Mouse (Mus musculus) T-helper 17 cell (primary cell): ENCODE results near the gene Hccs.

Experiments used
- in situ Hi-C, 2 experiments: fragments of 300-600 bp; cut with MboI, MseI; formaldehyde crosslinking; loops; 1 replicate in 1 of 2; 2 replicates in 1 of 2; pipeline ENCODE4 v1.15.1; 2025; ENCODE audit warnings: high pct_unique_total_duplicates in 2 of 2

The Hccs gene

GRCm38 (mm10) chrX:169319945-169320667 is at the start of gene Hccs:
Gene Hccs, minus strand, starts transcription at chrX:169320372.
- in situ Hi-C loops = loop anchor here (10.0 to 25.0 kb wide), 2 partner anchors 645 to 658 kb away; partner anchors contain the start of gene Msl3 (in 2 of the 2)

DNA sequence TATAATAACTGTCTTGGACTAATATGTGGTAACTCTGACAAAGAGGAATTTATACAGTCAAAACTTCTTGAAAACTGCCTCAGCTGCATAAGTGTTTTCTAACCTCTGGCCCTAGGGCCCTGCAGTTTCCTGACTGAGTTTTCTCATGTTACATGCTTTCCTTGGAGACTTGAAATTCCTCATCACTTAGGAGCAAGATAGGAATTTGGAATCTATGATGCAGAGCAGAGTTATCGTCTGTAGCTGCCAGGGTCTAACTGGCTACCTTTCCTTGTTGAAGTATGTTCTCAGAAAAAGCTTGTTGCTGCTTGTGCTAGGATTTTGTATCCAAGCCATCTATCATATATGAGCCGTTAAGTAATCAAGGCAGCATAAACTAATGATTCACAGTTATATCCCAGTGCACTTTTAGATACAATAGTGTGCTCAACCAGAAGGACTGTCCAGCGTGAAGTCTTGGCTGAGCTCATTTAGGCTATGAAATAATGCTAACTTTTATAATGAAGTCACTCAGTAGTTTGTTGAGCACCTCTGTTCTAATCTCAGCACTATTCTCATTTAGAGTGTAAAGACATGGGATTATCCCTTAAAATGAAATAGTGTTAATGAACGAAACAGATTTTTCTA is 37.1 kb upstream of the Hccs start:
- in situ Hi-C loops = no loop called here

- in situ Hi-C loops = loop anchor here in 1 of 2 experiments (10.0 kb wide), 1 partner anchor 1023 kb away; no protein-coding TSS in a partner anchor
These were observed 18.0 kb upstream of the Hccs start for GRCm38 (mm10) chrX:169338213-169338612.

DNA sequence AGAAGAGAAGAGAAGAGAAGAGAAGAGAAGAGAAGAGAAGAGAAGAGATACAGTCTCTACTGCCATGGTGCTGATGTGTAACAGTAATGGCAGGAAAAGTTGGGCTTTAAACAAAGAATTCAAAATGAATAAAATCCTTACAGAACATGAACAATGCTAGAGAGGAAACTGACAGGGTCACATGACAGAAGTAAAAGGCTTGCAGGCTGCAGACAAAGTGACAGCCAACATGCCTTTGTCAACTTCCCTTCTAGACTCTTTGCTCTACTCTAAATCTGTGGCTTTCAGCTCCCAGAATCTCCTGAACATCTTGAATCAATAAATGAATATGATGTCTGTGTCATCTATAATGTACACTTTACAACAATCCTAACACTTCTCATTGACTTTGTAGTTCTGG is 17.4 kb upstream of the Hccs start:
- in situ Hi-C loops = loop anchor here in 1 of 2 experiments (10.0 kb wide), 1 partner anchor 1023 kb away; no protein-coding TSS in a partner anchor

GRCm38 (mm10) chrX:169332264-169332663 is 12.1 kb upstream of the Hccs start:
- in situ Hi-C loops = loop anchor here in 1 of 2 experiments (10.0 kb wide), 1 partner anchor 1017 kb away; no protein-coding TSS in a partner anchor

DNA sequence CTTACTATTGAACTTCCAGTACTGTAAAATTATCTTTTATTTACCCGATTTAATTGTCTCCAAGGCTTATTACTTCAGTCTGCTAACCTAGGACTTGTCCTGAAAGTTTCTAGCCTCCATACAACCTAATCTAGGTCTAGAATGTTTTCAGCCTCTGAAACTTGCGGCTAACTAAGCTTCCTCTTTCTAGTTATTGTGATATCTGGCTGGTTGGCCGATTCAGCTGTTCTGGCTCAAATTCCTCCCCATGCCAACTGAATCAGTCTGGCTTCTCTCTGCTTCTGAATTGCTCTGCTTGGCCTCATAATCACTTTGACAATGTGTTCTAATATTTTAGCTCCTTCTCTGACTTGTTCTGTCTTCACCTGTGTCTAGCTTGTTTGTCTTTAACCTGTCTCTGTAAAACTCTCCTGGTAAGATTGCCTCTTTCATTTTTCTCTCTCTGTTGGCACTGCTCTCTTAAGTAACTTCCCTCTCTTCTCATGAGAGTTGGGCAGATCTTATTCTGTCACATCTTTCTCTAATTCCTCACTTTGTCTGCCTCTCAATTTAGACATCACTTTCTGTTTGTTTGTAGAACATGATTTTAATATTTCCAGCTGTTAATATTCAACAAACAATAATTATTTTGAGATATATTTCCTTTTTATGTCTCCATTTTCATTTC is 5.9 kb upstream of the Hccs start:
- in situ Hi-C loops = no loop called here

DNA sequence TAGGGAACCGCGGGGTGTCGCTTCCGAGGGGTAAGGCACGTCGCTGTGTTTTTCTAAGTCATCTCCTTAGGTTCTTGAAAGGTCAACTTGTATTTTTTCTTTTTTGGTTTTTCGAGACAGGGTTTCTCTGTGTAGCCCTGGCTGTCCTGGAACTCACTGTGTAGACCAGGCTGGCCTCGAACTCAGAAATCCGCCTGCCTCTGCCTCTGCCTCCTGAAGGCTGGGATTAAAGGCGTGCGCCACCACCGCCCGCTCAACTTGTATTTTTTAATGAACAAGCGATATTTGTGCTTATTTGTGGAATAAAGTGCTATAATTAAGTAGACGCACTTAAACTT is 465 bp upstream of the Hccs start:
- in situ Hi-C loops = loop anchor here in 1 of 2 experiments (25.0 kb wide), 1 partner anchor 658 kb away; the partner anchor contains the start of gene Msl3

- in situ Hi-C loops = loop anchor here (10.0 to 25.0 kb wide), 2 partner anchors 644 to 657 kb away; partner anchors contain the start of gene Msl3 (in 2 of the 2)
These were observed 959 bp downstream of the Hccs start for GRCm38 (mm10) chrX:169319066-169319760.

- in situ Hi-C loops = loop anchor here in 1 of 2 experiments (25.0 kb wide), 1 partner anchor 646 kb away; the partner anchor contains the start of gene Msl3
These were observed 11.6 kb downstream of the Hccs start for GRCm38 (mm10) chrX:169308559-169308958.

GRCm38 (mm10) chrX:169303945-169304344 is 16.2 kb downstream of the Hccs start:
- in situ Hi-C loops = loop anchor here in 1 of 2 experiments (25.0 kb wide), 1 partner anchor 642 kb away; the partner anchor contains the start of gene Msl3

DNA sequence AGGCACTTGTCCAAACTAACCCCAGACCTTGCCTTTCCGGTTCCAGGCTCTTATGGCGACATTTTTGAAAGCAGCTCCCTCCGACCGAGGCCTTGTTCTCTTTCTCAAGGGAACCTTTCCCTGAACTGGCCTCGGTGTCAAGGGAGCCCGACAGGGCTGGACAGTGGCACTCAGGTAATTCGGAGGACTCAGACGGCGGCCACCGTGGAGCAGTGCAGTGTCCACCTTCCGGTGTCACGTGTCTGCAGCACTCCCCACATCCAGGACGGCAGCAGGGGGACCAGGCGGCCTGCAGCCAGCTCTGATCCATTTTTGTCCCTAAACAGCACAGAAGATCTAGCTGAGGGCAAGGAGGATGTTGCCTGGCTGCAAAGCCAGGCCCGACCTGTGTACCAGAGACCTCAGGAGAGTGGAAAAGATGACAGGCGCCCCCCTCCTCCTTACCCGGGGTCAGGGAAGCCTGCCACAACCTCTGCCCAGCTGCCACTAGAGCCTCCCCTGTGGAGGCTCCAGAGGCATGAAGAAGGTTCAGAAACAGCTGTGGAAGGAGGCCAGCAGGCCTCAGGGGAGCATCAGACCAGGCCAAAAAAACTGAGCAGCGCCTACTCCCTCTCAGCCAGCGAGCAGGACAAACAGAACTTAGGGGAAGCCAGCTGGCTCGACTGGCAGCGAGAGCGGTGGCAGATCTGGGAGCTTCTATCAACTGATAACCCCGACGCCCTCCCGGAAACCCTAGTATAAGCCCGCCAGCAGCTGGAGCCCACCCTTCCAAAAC is 17.7 kb downstream of the Hccs start:
- in situ Hi-C loops = loop anchor here in 1 of 2 experiments (25.0 kb wide), 1 partner anchor 640 kb away; the partner anchor contains the start of gene Msl3

- in situ Hi-C loops = no loop called here
These were observed 20.6 kb downstream of the Hccs start for GRCm38 (mm10) chrX:169299579-169299978.

- in situ Hi-C loops = no loop called here
These were observed 56.6 kb downstream of the Hccs start for GRCm38 (mm10) chrX:169263433-169264172.

GRCm38 (mm10) chrX:169262212-169262611 is 58.0 kb downstream of the Hccs start:
- in situ Hi-C loops = no loop called here

- in situ Hi-C loops = no loop called here
These were observed 59.1 kb downstream of the Hccs start for GRCm38 (mm10) chrX:169261034-169261433.

DNA sequence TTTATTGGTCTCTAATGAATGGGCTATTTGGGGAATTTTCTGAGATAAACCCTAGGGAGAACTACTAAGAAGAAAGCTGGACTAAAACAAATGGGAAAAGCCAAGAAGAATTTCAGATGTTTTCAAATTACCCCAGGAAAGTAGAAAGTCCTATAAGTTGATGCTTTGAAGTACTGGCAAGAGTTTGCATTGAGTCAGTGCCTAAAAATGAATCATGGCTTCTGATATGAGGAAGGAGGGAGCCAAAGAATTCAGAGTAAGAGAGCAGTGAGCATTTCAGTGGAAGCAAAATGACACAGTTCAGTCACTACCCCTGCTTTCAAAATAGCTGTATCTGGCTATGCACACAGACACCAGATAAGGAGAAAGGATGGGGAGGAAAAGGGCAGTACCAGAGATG is 63.4 kb downstream of the Hccs start:
- in situ Hi-C loops = no loop called here

GRCm38 (mm10) chrX:169255915-169256314 is 64.3 kb downstream of the Hccs start:
- in situ Hi-C loops = no loop called here

DNA sequence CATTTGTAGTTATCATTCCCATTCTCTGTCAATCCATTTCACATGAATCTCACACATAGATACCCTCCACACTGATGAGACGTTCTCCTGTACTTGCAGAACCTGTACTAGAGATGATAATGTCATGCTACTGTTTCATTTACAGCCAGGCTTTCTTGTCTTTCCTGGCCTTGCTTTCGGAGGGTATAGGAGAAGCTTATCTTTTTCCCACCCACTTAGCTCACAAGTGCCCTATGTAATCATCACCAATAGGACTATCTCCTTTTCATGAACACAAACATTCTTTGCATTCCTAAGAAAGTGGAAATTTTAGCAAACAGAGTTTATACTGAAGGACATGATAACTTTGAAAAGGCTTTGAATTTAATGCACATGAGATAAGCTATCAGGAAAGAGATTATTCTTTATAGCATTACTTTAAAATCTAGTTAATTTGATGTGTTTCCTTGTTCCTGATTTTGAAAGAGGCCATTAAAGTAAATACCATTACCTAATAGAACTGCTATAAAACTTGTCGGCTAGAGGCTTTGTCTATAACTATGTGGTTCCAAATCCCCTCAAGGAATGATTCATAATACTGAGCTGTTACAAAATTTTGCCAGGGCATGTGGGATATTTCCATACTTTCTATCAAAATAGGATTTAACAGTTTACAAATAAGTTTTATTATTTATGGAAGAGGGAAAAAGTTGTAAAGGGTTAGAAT is 97.7 kb downstream of the Hccs start:
- in situ Hi-C loops = no loop called here

DNA sequence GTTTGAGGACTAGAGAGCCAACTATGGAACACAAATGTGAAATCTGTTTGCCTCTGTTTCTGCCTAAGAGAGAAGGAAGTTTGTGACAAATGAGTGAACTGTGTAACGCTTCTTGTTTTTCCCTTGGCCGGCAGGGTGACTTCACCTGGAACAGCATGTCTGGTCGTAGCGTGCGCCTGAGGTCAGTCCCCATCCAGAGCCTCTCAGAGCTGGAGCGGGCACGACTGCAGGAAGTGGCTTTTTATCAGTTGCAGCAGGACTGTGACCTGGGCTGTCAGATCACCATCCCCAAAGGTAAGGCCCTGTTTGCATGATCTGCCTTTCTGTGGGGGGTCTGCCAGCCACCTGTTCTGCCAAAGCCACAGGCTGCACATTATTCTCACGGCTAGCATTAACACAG is 100.1 kb downstream of the Hccs start:
- in situ Hi-C loops = no loop called here
